Mouse (Mus musculus): ENCODE data around the gene Arfgap2.
A peak's percentile ranks its signal among the peaks of the same experiment; 100 is the strongest.

The Arfgap2 gene

GRCm38 (mm10) chr2:91255661-91256150 lies 9.1 kb upstream of the Arfgap2 start, which contains the start of gene Pacsin3:
Gene Pacsin3, plus strand, starts transcription at chr2:91255954.
- no peaks in the 10 kb centered on the region for H3K36me3 ChIP-seq (ENCODE audit: control insufficient read depth, insufficient read depth, low read length, poor library complexity, severe bottlenecking)
- no peak for DNase-seq (ENCODE audit: low read depth, low spot score)
- no peaks in the 10 kb centered on the region; the same call in 1 of the 2 replicates for H3K27me3 ChIP-seq (ENCODE audit: control insufficient read depth, insufficient read depth, low read length, poor library complexity, severe bottlenecking)

- no peak for DNase-seq (ENCODE audit: low read depth, low spot score)
- H3K36me3 ChIP-seq (ENCODE audit: control insufficient read depth, insufficient read depth, low read length, poor library complexity, severe bottlenecking) = no peaks in the 10 kb centered on the region
- H3K27me3 ChIP-seq (ENCODE audit: control insufficient read depth, insufficient read depth, low read length, poor library complexity, severe bottlenecking) = no peaks in the 10 kb centered on the region; the same call in 1 of the 2 replicates
These were observed 8.3 kb upstream of the Arfgap2 start for GRCm38 (mm10) chr2:91256256-91257125.

- Histone ChIP-seq H3K27me3 (ENCODE audit: control insufficient read depth, insufficient read depth, low read length, poor library complexity, severe bottlenecking) (no peaks in the 10 kb centered on the region; the same call in 1 of the 2 replicates), H3K36me3 (ENCODE audit: control insufficient read depth, insufficient read depth, low read length, poor library complexity, severe bottlenecking) (no peaks in the 10 kb centered on the region)
- DNase-seq (ENCODE audit: low read depth, low spot score) = no peak
These were observed 7.4 kb upstream of the Arfgap2 start for GRCm38 (mm10) chr2:91257126-91257980.

- Histone ChIP-seq H3K36me3 (ENCODE audit: control insufficient read depth, insufficient read depth, low read length, poor library complexity, severe bottlenecking) (no peaks in the 10 kb centered on the region), H3K27me3 (ENCODE audit: control insufficient read depth, insufficient read depth, low read length, poor library complexity, severe bottlenecking) (no peaks in the 10 kb centered on the region; the same call in 1 of the 2 replicates)
- DNase-seq (ENCODE audit: low read depth, low spot score) = no peak
These were observed 6.7 kb upstream of the Arfgap2 start for GRCm38 (mm10) chr2:91258054-91258453.

- Histone ChIP-seq H3K27me3 (ENCODE audit: control insufficient read depth, insufficient read depth, low read length, poor library complexity, severe bottlenecking) (no peaks in the 10 kb centered on the region; the same call in 1 of the 2 replicates), H3K36me3 (ENCODE audit: control insufficient read depth, insufficient read depth, low read length, poor library complexity, severe bottlenecking) (no peaks in the 10 kb centered on the region)
These were observed 5.9 kb upstream of the Arfgap2 start for GRCm38 (mm10) chr2:91258830-91259229.

GRCm38 (mm10) chr2:91259493-91259892 lies 5.3 kb upstream of the Arfgap2 start:
- Histone ChIP-seq H3K27me3 (ENCODE audit: control insufficient read depth, insufficient read depth, low read length, poor library complexity, severe bottlenecking) (no peaks in the 10 kb centered on the region; the same call in 1 of the 2 replicates), H3K36me3 (ENCODE audit: control insufficient read depth, insufficient read depth, low read length, poor library complexity, severe bottlenecking) (no peaks in the 10 kb centered on the region)
- DNase-seq (ENCODE audit: low read depth, low spot score) = no peak

More at GRCm38 (mm10) chr2:91258830-91259229, 5.9 kb upstream of the Arfgap2 start:
- DNase-seq (ENCODE audit: low read depth, low spot score) = no peak

DNA sequence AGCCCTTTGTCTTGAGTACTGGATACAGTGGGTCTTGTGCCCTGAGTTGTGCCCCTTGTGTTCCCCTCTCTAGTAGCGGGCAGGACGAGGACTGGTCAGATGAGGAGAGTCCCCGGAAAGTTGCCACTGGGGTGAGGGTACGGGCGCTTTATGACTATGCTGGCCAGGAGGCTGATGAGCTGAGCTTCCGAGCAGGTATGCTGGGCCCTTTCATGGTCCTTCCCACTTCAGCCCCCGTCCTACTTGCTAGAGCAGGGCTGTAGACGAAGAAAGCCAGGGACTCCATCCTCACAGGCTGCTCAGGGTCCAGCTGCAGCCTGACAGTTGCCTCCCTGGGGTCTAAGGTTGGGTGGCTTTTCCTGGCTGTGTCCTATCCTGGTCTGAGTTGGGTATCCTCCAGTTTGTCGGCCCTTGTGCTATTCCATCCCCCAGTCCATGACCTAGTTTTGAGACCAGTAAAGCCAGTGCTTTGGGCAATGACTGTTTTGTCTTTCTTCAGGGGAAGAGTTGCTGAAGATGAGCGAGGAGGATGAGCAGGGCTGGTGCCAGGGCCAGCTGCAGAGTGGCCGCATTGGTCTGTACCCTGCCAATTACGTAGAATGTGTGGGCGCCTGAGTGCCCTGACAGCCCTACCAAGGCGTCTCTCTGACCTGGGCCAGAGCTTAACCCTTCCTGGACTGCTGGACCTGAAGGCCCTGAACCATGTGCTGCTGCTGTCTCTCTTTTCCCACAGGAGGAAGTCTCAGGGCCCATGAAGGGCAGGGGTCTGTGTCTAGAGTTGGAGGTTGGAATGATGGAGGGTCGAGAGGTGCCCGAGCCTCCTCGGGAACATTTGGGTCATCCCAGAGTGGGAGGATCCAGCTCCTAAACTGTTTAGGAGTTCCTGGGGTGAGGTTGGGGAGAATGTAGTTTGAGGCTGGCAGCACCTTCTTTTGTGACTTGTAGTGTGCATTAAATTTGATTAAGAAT lies 798 bp upstream of the Arfgap2 start:
- H3K36me3 ChIP-seq (ENCODE audit: control insufficient read depth, insufficient read depth, low read length, poor library complexity, severe bottlenecking) = peaks cover 7% of the 10 kb centered on the region
- DNase-seq (ENCODE audit: low read depth, low spot score) = no peak
- H3K27me3 ChIP-seq (ENCODE audit: control insufficient read depth, insufficient read depth, low read length, poor library complexity, severe bottlenecking) = no peaks in the 10 kb centered on the region

DNA sequence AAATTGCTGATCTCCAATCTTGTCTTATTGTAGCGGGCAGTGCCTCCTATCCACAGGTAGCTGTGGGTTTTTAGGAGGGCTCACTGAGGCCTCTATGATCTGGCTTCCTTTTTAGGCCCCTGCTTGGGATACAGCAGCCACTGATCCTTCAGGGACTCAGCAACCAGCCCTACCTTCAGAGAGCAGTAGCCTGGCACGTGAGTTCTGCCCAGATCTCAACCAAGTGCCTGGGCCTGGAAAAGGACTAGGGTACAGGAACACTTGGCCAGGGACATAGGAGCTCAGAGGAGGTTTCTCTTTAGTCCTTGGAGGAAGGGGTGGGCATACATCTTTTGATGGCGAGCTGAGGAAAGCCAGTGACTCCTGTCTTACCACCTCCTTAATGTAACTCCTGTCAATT lies 3.3 kb downstream of the Arfgap2 start:
- peaks cover 10% of the 10 kb centered on the region for H3K36me3 ChIP-seq (ENCODE audit: control insufficient read depth, insufficient read depth, low read length, poor library complexity, severe bottlenecking)
- H3K27me3 ChIP-seq (ENCODE audit: control insufficient read depth, insufficient read depth, low read length, poor library complexity, severe bottlenecking) = no peaks in the 10 kb centered on the region
- DNase-seq (ENCODE audit: low read depth, low spot score) = no peak

DNA sequence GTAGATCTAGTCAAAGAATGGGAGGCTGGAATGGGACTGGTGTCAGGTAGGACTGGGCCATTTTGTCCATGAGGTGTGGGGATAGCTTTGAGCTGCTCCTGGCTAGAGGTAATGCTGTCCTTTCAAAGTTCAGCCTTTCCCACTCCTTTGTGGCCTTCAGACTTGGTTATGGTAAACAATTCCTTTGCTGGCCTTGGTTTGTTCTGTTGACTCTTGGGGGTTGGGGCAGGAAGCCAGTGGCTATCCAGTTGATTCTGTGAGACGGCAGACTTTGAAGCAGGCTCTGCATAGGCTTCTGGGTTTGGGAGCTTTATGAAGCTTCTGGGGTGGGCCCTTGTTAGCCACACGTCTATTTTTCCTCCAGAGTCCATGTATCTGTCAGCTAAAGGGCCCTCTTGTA lies 3.9 kb downstream of the Arfgap2 start:
- no peak for DNase-seq (ENCODE audit: low read depth, low spot score)
- H3K27me3 ChIP-seq (ENCODE audit: control insufficient read depth, insufficient read depth, low read length, poor library complexity, severe bottlenecking) = no peaks in the 10 kb centered on the region
- H3K36me3 ChIP-seq (ENCODE audit: control insufficient read depth, insufficient read depth, low read length, poor library complexity, severe bottlenecking) = peaks cover 15% of the 10 kb centered on the region

DNA sequence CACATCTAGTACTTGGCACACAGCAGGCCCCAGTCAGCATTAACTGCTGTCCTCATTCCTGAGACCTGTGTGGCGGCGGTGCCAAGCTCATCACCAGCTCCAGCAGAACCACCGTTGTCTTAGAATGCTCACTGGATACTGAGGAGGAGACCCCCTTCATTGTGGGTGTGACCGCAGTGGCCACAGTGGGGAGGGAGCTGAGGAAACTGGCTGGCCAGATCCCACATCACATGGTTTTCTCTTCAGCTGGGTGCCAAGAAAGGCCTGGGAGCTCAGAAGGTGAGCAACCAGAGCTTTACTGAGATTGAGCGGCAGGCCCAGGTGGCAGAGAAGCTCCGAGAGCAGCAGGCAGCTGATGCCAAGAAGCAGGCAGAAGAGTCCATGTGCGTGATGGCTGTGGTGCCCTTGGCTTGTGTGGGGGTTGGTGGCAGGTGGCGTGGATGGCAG lies 4.9 kb downstream of the Arfgap2 start:
- no peak for DNase-seq (ENCODE audit: low read depth, low spot score)
- Histone ChIP-seq H3K36me3 (ENCODE audit: control insufficient read depth, insufficient read depth, low read length, poor library complexity, severe bottlenecking) (peaks cover 15% of the 10 kb centered on the region), H3K27me3 (ENCODE audit: control insufficient read depth, insufficient read depth, low read length, poor library complexity, severe bottlenecking) (no peaks in the 10 kb centered on the region)

GRCm38 (mm10) chr2:91278749-91279371 lies 14.1 kb downstream of the Arfgap2 start:
- DNase-seq (ENCODE audit: low read depth, low spot score) = peak; percentile 29
- peaks cover 4% of the 10 kb centered on the region; the same call in 1 of the 2 replicates for H3K36me3 ChIP-seq (ENCODE audit: control insufficient read depth, insufficient read depth, low read length, poor library complexity, severe bottlenecking)

GRCm38 (mm10) chr2:91279372-91279755 lies 14.6 kb downstream of the Arfgap2 start:
- H3K36me3 ChIP-seq (ENCODE audit: control insufficient read depth, insufficient read depth, low read length, poor library complexity, severe bottlenecking) = peaks cover 4% of the 10 kb centered on the region; the same call in 1 of the 2 replicates
- no peak for DNase-seq (ENCODE audit: low read depth, low spot score)
- H3K27me3 ChIP-seq (ENCODE audit: control insufficient read depth, insufficient read depth, low read length, poor library complexity, severe bottlenecking) = peaks cover 1% of the 10 kb centered on the region; the same call in 1 of the 2 replicates

More at GRCm38 (mm10) chr2:91278749-91279371, 14.1 kb downstream of the Arfgap2 start:
- H3K27me3 ChIP-seq (ENCODE audit: control insufficient read depth, insufficient read depth, low read length, poor library complexity, severe bottlenecking) = peaks cover 1% of the 10 kb centered on the region; the same call in 1 of the 2 replicates

GRCm38 (mm10) chr2:91281366-91281765 lies 16.6 kb downstream of the Arfgap2 start:
- no peak for DNase-seq (ENCODE audit: low read depth, low spot score)
- Histone ChIP-seq H3K27me3 (ENCODE audit: control insufficient read depth, insufficient read depth, low read length, poor library complexity, severe bottlenecking) (peaks cover 1% of the 10 kb centered on the region; the same call in 1 of the 2 replicates), H3K36me3 (ENCODE audit: control insufficient read depth, insufficient read depth, low read length, poor library complexity, severe bottlenecking) (no peaks in the 10 kb centered on the region)
